Mouse (Mus musculus): ENCODE measurements at regions not wholly inside any gene's neighbourhood (a gene's known extent, or its start where the extent isn't known, plus 50 kb on each side); places are given as distances from the start of the nearest gene placed in this dataset.

GRCm38 (mm10) chrX:167131317-167131716 lies 77.8 kb downstream of the Tmsb4x start:
- no peak overlapping the region for H3K27ac ChIP-seq (replicated peaks; ENCODE audit: low read depth, low read length)
- ATAC-seq (ENCODE audit: insufficient number of reproducible peaks, low FRiP score, low TSS enrichment, low read depth) (no peak), DNase-seq (ENCODE audit: low spot score) (no peak)
- no peak overlapping the region for H3K4me2 ChIP-seq (ENCODE audit: low read depth, severe bottlenecking)
- WGBS, result 91% methylated on average over 3 of the region's 3 CpGs
- no peaks in the 10 kb centered on the region for H3K9me3 ChIP-seq (ENCODE audit: control insufficient read depth, low read length)
- peaks cover 8% of the 10 kb centered on the region for H3K27me3 ChIP-seq (ENCODE audit: control insufficient read depth, insufficient read depth, low read length)
- H3K4me1 ChIP-seq (ENCODE audit: control insufficient read depth, insufficient read depth, low read length), result no peaks in the 10 kb centered on the region
- no peak overlapping the region for H3K4me3 ChIP-seq (ENCODE audit: low read depth, low read length)
- H3K36me3 ChIP-seq (ENCODE audit: control insufficient read depth, insufficient read depth, low read length), result no peaks in the 10 kb centered on the region
- no peak overlapping the region for H3K9ac ChIP-seq (ENCODE audit: low read length)

GRCm38 (mm10) chrX:167130601-167131000 lies 78.5 kb downstream of the Tmsb4x start:
- ATAC-seq (ENCODE audit: insufficient number of reproducible peaks, low FRiP score, low TSS enrichment, low read depth) (no peak), DNase-seq (ENCODE audit: low spot score) (no peak)
- no peak overlapping the region for H3K27ac ChIP-seq (replicated peaks; ENCODE audit: low read depth, low read length)
- no peaks in the 10 kb centered on the region for H3K36me3 ChIP-seq (ENCODE audit: control insufficient read depth, insufficient read depth, low read length)
- H3K4me3 ChIP-seq (ENCODE audit: low read depth, low read length), result no peak overlapping the region
- no peak overlapping the region for H3K9ac ChIP-seq (ENCODE audit: low read length)
- no peaks in the 10 kb centered on the region for H3K4me1 ChIP-seq (ENCODE audit: control insufficient read depth, insufficient read depth, low read length)
- WGBS, result 87% methylated on average over 5 of the region's 5 CpGs
- H3K9me3 ChIP-seq (ENCODE audit: control insufficient read depth, low read length), result no peaks in the 10 kb centered on the region
- no peak overlapping the region for H3K4me2 ChIP-seq (ENCODE audit: low read depth, severe bottlenecking)
- H3K27me3 ChIP-seq (ENCODE audit: control insufficient read depth, insufficient read depth, low read length), result peaks cover 12% of the 10 kb centered on the region

- H3K4me2 ChIP-seq (ENCODE audit: low read depth, severe bottlenecking), result no peak overlapping the region
- DNase-seq (ENCODE audit: low spot score) (no peak), ATAC-seq (ENCODE audit: insufficient number of reproducible peaks, low FRiP score, low TSS enrichment, low read depth) (no peak)
- peaks cover 4% of the 10 kb centered on the region for H3K27me3 ChIP-seq (ENCODE audit: control insufficient read depth, insufficient read depth, low read length)
- no peaks in the 10 kb centered on the region for H3K9me3 ChIP-seq (ENCODE audit: control insufficient read depth, low read length)
- H3K9ac ChIP-seq (ENCODE audit: low read length), result no peak overlapping the region
- H3K27ac ChIP-seq (replicated peaks; ENCODE audit: low read depth, low read length), result no peak overlapping the region
- no peaks in the 10 kb centered on the region for H3K36me3 ChIP-seq (ENCODE audit: control insufficient read depth, insufficient read depth, low read length)
- 84% methylated on average over 4 of the region's 4 CpGs for WGBS
- no peaks in the 10 kb centered on the region for H3K4me1 ChIP-seq (ENCODE audit: control insufficient read depth, insufficient read depth, low read length)
- H3K4me3 ChIP-seq (ENCODE audit: low read depth, low read length), result no peak overlapping the region
Measured at GRCm38 (mm10) chrX:167119288-167119687, 89.8 kb downstream of the Tmsb4x start.

GRCm38 (mm10) chrX:167115096-167115495 lies 94.0 kb downstream of the Tmsb4x start:
- H3K36me3 ChIP-seq (ENCODE audit: control insufficient read depth, insufficient read depth, low read length), result no peaks in the 10 kb centered on the region
- H3K27ac ChIP-seq (replicated peaks; ENCODE audit: low read depth, low read length), result no peak overlapping the region
- H3K4me2 ChIP-seq (ENCODE audit: low read depth, severe bottlenecking), result no peak overlapping the region
- H3K9me3 ChIP-seq (ENCODE audit: control insufficient read depth, low read length), result no peaks in the 10 kb centered on the region
- WGBS, result 76% methylated on average over 1 of the region's 1 CpGs
- no peak overlapping the region for H3K4me3 ChIP-seq (ENCODE audit: low read depth, low read length)
- DNase-seq (ENCODE audit: low spot score) (no peak), ATAC-seq (ENCODE audit: insufficient number of reproducible peaks, low FRiP score, low TSS enrichment, low read depth) (no peak)
- peaks cover 9% of the 10 kb centered on the region for H3K27me3 ChIP-seq (ENCODE audit: control insufficient read depth, insufficient read depth, low read length)
- no peaks in the 10 kb centered on the region for H3K4me1 ChIP-seq (ENCODE audit: control insufficient read depth, insufficient read depth, low read length)
- no peak overlapping the region for H3K9ac ChIP-seq (ENCODE audit: low read length)

- no peak for ATAC-seq (ENCODE audit: insufficient number of reproducible peaks, low FRiP score, low TSS enrichment, low read depth)
- no peak overlapping the region for H3K27ac ChIP-seq (replicated peaks; ENCODE audit: low read depth, low read length)
- H3K9me3 ChIP-seq (ENCODE audit: control insufficient read depth, low read length), result no peaks in the 10 kb centered on the region
- no peak overlapping the region for H3K4me2 ChIP-seq (ENCODE audit: low read depth, severe bottlenecking)
- DNase-seq (ENCODE audit: low spot score), result no peak
- H3K27me3 ChIP-seq (ENCODE audit: control insufficient read depth, insufficient read depth, low read length), result peaks cover 9% of the 10 kb centered on the region
- no peak overlapping the region for H3K9ac ChIP-seq (ENCODE audit: low read length)
- no peak overlapping the region for H3K4me3 ChIP-seq (ENCODE audit: low read depth, low read length)
- no peaks in the 10 kb centered on the region for H3K36me3 ChIP-seq (ENCODE audit: control insufficient read depth, insufficient read depth, low read length)
- H3K4me1 ChIP-seq (ENCODE audit: control insufficient read depth, insufficient read depth, low read length), result no peaks in the 10 kb centered on the region
- WGBS, result 73% methylated on average over 7 of the region's 7 CpGs
Measured at GRCm38 (mm10) chrX:167111059-167111871, 97.8 kb downstream of the Tmsb4x start.

GRCm38 (mm10) chrX:167108356-167108755 lies 100.8 kb downstream of the Tmsb4x start:
- no peaks in the 10 kb centered on the region for H3K9me3 ChIP-seq (ENCODE audit: control insufficient read depth, low read length)
- ATAC-seq (ENCODE audit: insufficient number of reproducible peaks, low FRiP score, low TSS enrichment, low read depth) (no peak), DNase-seq (ENCODE audit: low spot score) (no peak)
- no peak overlapping the region for H3K4me2 ChIP-seq (ENCODE audit: low read depth, severe bottlenecking)
- peaks cover 9% of the 10 kb centered on the region for H3K27me3 ChIP-seq (ENCODE audit: control insufficient read depth, insufficient read depth, low read length)
- H3K4me3 ChIP-seq (ENCODE audit: low read depth, low read length), result no peak overlapping the region
- 93% methylated on average over 6 of the region's 6 CpGs for WGBS
- H3K36me3 ChIP-seq (ENCODE audit: control insufficient read depth, insufficient read depth, low read length), result no peaks in the 10 kb centered on the region
- no peaks in the 10 kb centered on the region; the same call in 1 of the 2 replicates for H3K4me1 ChIP-seq (ENCODE audit: control insufficient read depth, insufficient read depth, low read length)
- no peak overlapping the region for H3K9ac ChIP-seq (ENCODE audit: low read length)
- no peak overlapping the region for H3K27ac ChIP-seq (replicated peaks; ENCODE audit: low read depth, low read length)

GRCm38 (mm10) chrX:167107469-167107868 lies 101.6 kb downstream of the Tmsb4x start:
- no peak for ATAC-seq (ENCODE audit: insufficient number of reproducible peaks, low FRiP score, low TSS enrichment, low read depth)
- H3K9ac ChIP-seq (ENCODE audit: low read length), result no peak overlapping the region
- H3K36me3 ChIP-seq (ENCODE audit: control insufficient read depth, insufficient read depth, low read length), result no peaks in the 10 kb centered on the region
- no peak overlapping the region for H3K4me3 ChIP-seq (ENCODE audit: low read depth, low read length)
- no peaks in the 10 kb centered on the region for H3K9me3 ChIP-seq (ENCODE audit: control insufficient read depth, low read length)
- H3K27ac ChIP-seq (replicated peaks; ENCODE audit: low read depth, low read length), result no peak overlapping the region
- DNase-seq (ENCODE audit: low spot score), result no peak
- 81% methylated on average over 4 of the region's 4 CpGs for WGBS
- H3K27me3 ChIP-seq (ENCODE audit: control insufficient read depth, insufficient read depth, low read length), result peaks cover 9% of the 10 kb centered on the region
- H3K4me2 ChIP-seq (ENCODE audit: low read depth, severe bottlenecking), result no peak overlapping the region
- H3K4me1 ChIP-seq (ENCODE audit: control insufficient read depth, insufficient read depth, low read length), result no peaks in the 10 kb centered on the region; the same call in 1 of the 2 replicates

GRCm38 (mm10) chrX:167105931-167106417 lies 103.1 kb downstream of the Tmsb4x start:
- no peak for ATAC-seq (ENCODE audit: insufficient number of reproducible peaks, low FRiP score, low TSS enrichment, low read depth)
- WGBS, result 84% methylated on average over 11 of the region's 11 CpGs

More at GRCm38 (mm10) chrX:167105931-167106417, 103.1 kb downstream of the Tmsb4x start:
- Histone ChIP-seq H3K4me1 (ENCODE audit: control insufficient read depth, insufficient read depth, low read length) (no peaks in the 10 kb centered on the region; the same call in 1 of the 2 replicates), H3K27me3 (ENCODE audit: control insufficient read depth, insufficient read depth, low read length) (peaks cover 9% of the 10 kb centered on the region), H3K9me3 (ENCODE audit: control insufficient read depth, low read length) (no peaks in the 10 kb centered on the region), H3K27ac (replicated peaks; ENCODE audit: low read depth, low read length) (no peak overlapping the region), H3K9ac (ENCODE audit: low read length) (no peak overlapping the region), H3K4me3 (ENCODE audit: low read depth, low read length) (no peak overlapping the region), H3K4me2 (ENCODE audit: low read depth, severe bottlenecking) (no peak overlapping the region), H3K36me3 (ENCODE audit: control insufficient read depth, insufficient read depth, low read length) (no peaks in the 10 kb centered on the region)
- DNase-seq (ENCODE audit: low spot score), result no peak

Data from limb, embryonic 11.5 days (tissue).